Mouse (Mus musculus) monocyte, adult 2 months (primary cell): ENCODE measurements around the gene 9130023H24Rik.

Experiments used
- DNase-seq, 2 experiments: peaks; one replicate each; pipeline ENCODE4 v3.0.0; 2022; ENCODE audit warnings: low spot score in 2 of 2, low read depth in 1 of 2

Gene 9130023H24Rik

DNA sequence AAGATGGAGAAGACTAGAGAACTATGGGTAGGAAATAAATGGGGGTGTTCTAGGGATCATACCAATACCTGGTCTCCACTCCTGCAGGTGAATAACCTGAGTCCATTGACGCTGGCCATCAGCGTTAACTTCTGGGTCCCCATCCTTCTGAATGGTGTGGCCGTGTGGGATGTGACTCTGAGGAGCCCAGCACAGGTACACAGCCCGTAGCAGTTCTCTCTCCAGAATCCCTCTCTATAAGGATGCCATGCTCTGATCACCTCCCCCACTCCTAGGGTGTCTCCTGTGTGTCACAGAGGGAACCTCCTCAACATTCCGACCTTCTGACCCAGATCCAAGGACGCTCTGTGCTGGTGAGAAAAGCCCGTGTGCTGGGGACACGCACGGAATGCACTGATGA lies 34.8 kb downstream of the 9130023H24Rik start:
- DNase-seq = no peak

DNA sequence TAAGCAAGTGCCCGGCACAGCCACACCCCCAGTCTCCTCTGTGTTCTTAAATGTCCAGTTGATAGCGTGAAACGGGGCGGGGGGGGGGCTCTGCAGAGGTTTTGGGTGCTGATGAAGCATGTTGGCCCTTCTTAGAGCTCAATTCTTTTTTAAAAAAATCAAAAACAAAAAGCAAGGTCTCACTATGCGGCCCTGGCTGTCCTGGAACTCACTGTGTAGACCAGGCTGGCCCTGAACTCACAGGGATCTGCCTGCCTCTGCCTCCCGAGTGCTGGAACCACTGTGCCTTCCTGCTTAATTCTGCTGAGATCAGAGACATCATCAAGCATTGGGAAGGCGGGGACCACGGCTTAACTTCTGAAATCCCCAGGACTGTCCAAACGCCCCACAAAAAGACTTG lies 36.2 kb downstream of the 9130023H24Rik start:
- no peak for DNase-seq
